Mouse (Mus musculus): ENCODE results near the gene Usp30. TPM values are rescaled to one million over a fixed set of nuclear protein-coding genes. Genes with fewer than 3 reads are reported as not detected.

Usp30 gene
- 8.4 and 9.8 TPM in 2 replicates for polyA plus RNA-seq (2012)

DNA sequence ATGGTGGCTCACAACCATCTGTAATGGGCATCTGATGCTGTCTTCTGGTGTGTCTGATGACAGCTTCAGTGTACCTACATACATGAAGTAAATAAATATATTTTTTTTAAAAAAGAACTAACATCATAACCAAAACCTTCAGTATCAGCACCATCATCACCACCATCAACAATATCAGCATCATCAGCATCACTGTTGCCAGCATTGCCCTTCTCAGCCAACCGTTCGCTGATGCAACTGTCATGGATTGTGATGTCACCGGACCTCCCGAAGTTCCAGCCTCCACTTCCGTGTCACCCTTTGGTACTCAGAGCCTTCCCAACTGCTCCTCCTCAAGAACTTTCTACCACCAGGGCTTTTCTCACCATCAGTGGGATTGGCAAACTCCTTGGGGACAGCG, at the start of gene Usp30:
TSS of gene Usp30 (plus strand) at position 301 of the 400 bp plus-strand sequence.
- no peak for TF ChIP-seq GATA1 (IDR thresholded peaks at IDR 0.05; ENCODE audit: low read length)

DNA sequence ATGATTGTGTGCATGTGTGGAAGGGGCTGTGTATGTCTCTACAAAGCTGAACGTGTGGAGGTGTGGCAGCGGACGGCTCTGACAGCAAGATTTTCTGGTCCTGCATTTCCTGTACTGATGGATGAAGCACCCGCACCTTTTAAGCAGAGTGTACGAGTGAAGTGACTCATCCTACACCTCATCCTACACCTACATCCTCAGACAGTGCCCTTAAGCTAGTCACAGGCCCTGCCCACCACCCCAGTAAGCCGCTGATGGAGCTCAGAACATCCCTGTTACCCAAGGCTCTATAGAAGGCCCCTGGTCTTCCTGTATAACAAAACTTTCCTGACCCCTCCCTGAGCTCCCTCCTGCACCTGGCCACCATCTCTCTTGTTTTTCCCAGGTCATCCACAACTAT, 40.9 kb upstream of the Usp30 start:
- no peak for TF ChIP-seq GATA1 (IDR thresholded peaks at IDR 0.05; ENCODE audit: low read length)

DNA sequence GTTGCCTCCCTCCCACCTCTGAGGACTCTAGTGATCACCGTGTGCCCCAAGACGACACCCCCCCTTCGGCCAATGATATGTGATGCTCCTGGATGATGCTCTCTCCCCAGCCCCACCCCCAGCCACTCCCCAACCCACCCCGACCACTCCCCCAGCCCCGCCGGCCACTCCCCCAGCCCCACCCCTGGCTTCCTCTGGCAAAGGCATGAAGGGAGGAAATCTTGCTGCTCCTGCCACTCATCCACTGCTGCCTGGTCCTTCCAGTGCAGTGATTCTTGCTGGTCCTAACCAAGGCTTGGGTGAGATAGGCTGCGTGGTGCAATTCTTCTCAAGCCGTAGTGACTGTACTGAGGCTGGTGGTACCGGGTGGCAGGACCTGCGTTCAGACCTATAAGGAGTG, 40.4 kb upstream of the Usp30 start:
- TF ChIP-seq GATA1 (IDR thresholded peaks at IDR 0.05; ENCODE audit: low read length): no peak

DNA sequence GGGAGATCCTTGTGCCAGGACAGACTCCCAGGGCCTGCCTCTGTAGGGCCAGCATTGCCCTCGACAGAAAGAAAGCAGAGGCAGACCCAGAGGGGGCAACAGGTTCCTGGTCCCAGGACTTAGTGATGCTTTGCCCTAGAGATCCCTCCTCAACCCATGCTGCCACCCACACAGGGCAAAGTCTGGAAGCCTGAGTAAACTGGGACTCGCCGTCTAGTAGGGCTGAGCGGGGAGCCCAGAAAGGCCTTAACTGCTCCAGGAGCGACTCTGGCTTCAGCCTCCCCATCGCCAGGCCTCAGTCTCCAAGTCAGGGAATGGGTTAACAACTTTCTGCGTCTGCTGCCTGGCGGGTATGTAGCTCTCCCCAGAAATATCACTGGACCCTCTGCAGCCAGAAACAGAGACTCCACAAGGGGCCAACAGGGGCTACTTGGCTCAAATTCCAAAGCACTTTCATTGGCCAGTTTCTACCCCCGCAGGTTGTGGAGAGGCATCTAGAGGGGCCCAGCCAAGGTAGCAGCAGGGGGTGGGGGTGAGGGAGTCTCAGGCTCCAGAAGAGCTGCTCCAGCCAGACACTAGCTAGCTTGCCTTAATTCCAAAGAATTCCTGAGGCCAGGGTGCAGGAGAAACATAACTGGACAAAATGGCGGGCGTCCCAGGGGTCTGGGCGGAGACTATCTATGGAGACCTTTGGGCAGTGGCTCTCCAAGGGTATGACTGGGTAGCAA, 37.9 kb upstream of the Usp30 start:
- no peak for TF ChIP-seq GATA1 (IDR thresholded peaks at IDR 0.05; ENCODE audit: low read length)

DNA sequence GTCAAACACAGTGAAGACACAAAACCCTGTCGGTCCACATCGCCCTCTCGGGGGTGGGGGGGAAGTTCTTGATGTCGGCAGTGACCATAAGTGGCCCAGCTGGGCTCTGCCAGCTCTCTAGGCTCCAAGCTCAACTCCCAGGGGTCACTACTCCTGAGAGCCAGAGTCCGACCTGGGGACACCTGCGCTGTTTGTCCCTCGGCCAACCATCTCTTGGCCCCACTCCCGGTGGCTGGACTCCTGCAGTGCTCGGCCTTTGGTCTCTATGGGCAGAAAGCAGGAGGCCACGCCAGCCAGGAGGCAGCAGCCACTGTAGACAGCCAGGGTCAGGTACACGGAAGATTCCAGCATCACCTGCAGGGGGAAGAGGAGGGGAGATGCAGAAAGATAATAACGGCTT, 37.1 kb upstream of the Usp30 start:
- no peak for TF ChIP-seq GATA1 (IDR thresholded peaks at IDR 0.05; ENCODE audit: low read length)

DNA sequence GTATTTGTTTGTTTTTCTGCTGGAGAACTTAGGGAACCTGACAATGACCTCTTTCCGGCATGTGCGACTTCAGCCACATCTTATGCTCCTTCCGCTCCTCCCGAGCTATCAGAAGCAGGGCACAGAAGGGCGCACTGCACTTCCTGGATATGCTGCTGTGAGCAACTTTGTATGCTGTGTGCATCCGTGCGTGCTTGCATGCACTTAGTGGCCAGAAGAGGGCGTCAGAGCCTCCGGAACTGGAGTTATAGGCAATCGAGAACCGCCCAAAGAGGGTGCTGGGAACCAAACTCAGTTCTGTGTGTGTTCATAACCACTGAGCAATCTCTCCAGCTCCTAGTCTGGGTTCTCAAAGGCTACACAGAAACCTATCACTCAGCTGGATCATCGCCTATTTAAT, 34.6 kb upstream of the Usp30 start:
- no peak for TF ChIP-seq GATA1 (IDR thresholded peaks at IDR 0.05; ENCODE audit: low read length)

DNA sequence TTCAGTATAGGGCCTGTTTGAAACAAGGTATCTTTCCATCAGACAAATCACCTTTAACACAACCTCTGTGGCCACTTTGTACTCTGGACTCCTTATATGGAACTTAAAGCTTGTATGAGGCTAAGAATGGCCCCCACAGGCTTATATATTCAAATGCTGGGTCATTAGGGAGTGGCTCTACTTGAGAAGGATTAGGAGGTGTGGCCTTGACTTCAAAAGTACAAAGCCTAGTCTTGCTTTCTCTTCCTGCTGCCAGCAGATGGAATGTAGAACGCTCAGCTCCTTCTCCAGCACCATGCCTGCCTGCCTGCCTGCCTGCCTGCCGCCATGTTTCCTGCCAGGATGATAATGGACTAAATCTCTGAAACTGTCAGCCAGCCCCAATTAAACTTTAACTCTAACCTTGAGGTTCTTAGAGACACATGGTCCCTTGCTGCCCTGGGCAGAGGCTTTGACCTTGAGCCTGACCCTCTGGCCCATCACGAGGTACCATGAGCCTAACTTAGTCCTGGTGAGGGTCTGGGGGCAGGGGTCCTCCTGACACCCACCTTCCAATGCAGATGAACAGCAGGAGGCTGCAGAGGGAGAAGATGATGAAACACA, 33.0 kb upstream of the Usp30 start:
- TF ChIP-seq GATA1 (IDR thresholded peaks at IDR 0.05; ENCODE audit: low read length): no peak

DNA sequence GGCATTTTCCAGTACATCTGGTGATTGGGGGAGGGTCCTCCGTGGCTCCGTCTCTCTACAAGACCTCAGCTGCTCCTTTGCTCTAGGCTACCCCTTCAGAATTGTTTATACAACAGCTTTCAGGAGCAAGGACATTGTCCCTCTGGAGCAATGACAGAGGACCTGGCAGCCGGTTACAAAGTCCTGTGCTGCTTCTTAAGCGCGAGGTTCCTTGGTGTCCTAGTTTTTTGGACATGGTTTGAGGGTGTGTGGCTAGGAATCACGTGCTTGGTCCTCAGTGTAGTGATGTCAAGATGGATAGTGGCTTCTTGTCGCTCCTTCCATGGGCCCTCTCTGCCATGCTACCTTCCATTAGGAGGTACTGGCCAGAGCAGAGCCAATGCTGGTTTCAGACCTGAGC, 30.9 kb upstream of the Usp30 start:
- TF ChIP-seq GATA1 (IDR thresholded peaks at IDR 0.05; ENCODE audit: low read length): no peak

DNA sequence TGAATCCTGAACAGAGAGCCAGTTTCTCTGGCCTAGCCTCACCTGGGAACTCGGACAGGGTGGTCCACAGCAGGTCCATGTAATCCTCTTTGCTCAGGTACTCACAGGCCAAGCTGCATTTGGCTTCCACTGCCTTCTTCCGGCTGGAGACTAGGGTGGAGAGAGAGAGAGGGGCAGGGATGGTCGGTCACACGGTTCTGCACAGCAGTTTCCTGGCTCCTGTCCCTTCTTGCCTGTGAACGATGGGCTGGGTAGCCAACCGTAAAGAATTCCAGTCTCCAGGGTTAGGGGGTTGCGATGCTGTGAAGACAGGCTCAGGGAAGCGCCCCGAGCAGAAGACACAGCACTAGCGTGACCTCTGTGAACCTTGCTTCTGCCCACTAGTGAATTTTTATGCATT, 30.1 kb upstream of the Usp30 start:
- TF ChIP-seq GATA1 (IDR thresholded peaks at IDR 0.05; ENCODE audit: low read length): no peak

DNA sequence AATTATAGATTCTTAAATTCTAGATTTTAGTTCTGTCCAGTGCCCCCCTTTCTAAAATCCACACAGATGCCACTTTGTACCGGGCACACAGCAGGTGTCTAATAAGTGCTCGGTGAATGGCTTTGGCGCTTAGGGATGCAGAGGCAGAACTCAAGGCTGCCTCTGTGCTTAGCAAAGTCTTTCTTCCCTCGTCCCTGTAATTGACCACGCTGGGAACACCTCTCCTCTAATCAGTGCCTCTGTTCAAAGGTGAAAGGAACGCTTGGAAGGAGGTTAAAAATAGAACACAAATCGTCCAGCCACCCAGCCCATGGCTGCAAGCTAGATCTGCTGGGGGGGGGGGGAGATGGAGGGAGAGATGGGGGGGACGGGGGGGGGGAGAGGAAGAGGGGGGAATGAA, 24.8 kb upstream of the Usp30 start:
- TF ChIP-seq GATA1 (IDR thresholded peaks at IDR 0.05; ENCODE audit: low read length): no peak

DNA sequence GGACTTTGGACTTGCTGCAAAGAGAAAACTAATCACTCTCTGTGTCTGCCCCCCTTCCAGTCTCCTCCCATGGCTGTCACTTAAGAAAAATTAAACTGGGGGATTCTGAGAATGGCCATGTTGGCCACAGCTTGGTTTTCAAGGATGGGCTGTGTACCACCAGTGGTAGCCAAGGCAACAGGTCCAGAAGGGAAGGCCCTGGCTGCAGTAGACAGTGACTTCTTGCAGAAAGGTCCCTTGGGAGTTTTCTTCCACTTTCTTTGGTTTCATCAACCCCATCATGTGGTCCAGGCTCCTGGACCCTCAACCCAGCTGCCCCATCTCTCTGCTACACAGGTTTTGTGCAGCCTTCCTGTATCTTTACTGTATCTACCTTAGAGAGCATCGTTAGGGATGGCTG, 24.4 kb upstream of the Usp30 start:
- TF ChIP-seq GATA1 (IDR thresholded peaks at IDR 0.05; ENCODE audit: low read length): no peak

DNA sequence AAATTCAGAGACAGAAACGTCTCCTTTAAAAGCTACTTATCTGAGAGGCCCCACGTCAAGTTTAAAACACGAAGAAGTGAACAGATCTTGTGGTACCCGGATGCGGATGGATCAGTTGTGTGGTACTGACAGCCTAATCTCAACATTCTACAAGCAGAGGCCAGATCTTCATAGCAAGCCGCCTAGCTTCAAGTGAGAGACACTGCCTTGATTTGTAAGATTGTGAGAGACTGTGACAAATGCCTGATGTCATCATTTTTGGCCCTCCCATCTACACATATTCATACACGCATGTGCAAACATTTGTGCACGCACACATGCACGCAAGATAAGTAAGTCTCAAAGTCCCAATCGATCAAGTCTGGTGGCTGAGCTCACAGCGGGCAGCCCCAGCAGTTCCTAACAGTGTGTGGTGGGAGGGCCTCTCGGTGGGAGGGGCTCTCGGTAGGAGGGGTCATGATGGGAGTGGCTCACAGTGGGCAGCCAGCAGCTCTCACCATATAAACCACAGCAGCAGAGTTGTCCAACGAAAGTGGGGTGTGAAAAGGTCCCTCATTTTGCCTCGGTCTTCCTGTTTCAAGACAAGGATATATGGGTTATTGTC, 23.8 kb upstream of the Usp30 start:
- no peak for TF ChIP-seq GATA1 (IDR thresholded peaks at IDR 0.05; ENCODE audit: low read length)

DNA sequence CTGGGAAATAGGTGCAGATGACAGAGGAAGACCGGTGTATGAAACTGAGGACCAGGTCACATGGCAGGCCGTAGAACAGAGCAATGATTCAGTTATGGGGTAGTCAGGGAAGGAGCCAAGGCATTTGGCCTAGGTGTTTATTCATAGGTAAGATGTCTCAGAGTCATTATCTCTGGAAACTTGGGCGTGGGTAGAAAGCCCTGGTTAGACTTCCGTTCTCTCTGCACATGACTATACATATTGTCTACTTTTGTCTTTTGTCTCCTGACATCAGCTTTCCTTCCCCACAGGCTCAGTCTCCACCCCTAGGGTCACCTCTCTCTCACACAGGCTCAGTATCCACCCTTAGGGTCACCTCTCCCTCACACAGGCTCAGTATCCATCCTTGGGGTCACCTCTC, 21.5 kb upstream of the Usp30 start:
- TF ChIP-seq GATA1 (IDR thresholded peaks at IDR 0.05; ENCODE audit: low read length): no peak

DNA sequence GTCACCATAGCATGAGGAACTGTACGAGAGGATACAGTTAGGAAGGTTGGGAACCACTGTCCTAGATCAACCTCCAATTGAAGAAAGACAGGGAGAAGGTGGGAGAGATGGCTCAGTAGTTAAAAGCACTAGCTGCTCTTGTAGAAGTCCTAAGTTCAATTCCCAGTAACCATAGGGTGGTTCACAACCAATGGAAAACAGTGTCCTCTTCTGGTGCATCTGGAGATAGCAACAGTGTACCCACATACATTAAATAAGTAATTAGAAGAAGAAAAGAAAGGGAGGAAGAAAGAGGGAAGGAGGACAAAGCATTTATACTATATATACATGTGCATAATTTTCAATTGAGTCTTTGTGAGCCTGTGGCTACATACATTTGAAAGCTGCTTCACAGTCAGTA, 20.1 kb upstream of the Usp30 start:
- TF ChIP-seq GATA1 (IDR thresholded peaks at IDR 0.05; ENCODE audit: low read length): no peak

DNA sequence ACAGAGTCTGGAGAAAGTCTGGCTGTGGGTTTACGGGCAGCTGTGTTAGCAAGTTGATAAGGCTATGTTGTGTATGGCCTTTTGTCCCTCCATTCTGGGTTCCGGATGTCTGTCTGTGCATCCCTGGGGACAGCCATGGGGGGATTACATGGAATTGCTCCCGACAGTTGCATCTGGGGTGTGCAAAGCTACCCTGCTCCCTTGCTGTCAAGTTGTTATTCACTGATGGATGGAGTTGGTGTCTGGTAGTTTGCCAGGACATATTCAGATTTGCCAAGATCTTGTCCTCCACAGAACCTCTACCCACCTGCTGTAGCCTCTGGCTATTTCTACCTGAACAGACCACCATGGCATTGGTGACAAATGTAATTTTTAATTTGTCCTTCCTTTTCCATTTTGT, 19.1 kb upstream of the Usp30 start:
- TF ChIP-seq GATA1 (IDR thresholded peaks at IDR 0.05; ENCODE audit: low read length): no peak

DNA sequence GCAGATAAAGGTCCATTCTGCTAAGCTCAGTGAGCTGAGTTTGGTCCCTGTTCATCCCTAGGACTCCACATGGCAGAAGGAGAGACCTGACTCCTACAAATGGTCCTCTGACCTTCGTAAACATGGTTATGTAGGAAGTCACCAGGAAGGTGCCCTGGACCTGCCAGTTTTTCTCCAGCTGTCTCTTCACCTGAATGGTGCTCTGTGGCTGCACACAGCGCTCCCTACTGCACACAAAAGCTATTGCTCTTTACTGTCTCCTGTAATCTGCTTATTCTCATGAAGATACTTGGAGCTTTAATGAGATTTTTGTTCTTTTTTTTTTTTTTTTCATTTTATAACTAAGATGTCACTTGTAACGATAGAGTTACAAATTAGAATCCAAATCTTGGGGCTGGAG, 18.7 kb upstream of the Usp30 start:
- no peak for TF ChIP-seq GATA1 (IDR thresholded peaks at IDR 0.05; ENCODE audit: low read length)

DNA sequence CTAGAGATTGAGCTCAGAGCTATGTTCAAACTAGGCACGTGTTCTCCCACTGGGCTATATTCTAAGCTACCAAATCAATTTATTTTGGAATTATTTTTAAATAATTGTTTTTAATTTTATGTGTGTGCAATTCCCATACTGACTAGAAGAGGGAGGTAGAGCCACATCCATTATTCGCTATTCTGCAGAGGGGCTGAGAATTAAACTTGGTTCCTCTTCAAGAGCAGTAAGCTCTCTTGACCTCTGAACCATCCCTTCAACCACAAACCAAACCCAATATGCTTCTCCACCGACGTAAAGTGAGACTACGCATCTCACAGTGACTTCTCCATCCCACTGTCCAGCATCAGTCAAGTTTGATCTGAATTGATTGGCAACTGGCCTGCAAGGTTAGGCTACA, 18.1 kb upstream of the Usp30 start:
- TF ChIP-seq GATA1 (IDR thresholded peaks at IDR 0.05; ENCODE audit: low read length): no peak
